Mouse (Mus musculus): ENCODE measurements at regions not wholly inside any gene's neighbourhood (a gene's known extent, or its start where the extent isn't known, plus 50 kb on each side); places are given as distances from the start of the nearest gene placed in this dataset.

DNA sequence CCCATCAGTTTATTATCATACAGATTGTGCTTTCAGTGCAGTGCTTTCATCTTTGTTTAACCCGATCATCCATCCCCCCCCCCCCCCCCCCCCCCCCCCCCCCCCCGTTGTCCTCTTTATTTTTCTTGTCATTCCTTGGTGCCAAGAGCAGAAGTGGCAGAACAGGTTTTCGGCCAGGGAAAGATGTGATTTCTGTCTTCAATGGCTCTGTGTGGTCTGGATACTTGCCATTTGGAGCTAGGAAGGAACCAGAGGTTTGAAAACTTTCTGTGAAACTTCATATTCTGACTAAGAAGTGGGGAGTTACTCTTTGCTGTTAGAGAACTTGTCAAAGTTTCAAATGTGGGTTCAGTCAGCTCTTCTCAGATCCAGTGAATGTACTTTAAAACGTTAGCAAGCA is 231.1 kb upstream of the Tet2 start:
- no peak for TF ChIP-seq POLR2A (IDR thresholded peaks at IDR 0.05; ENCODE audit: borderline replicate concordance, control insufficient read depth, low read depth, low read length)
- TF ChIP-seq CTCF (IDR thresholded peaks at IDR 0.05; ENCODE audit: control insufficient read depth, insufficient read depth, low read length), result no peak

Measured in bone marrow, adult 2 months (tissue).